Mouse (Mus musculus) liver, embryonic 14.5 days (tissue): ENCODE results near the gene Cd200r4. TPM values are rescaled to one million over a fixed set of nuclear protein-coding genes. Genes with fewer than 3 reads are reported as not detected.
"Not testable (repeated sequence)": the region's sequence is repeated elsewhere in the genome, so short reads cannot be mapped to it uniquely, and the experiment has no call there.

Source experiments
- ATAC-seq: fragments of 200-750 bp; cut with Nextera tagmentation; 2 replicates; pipeline ENCODE4 v1.8.0; 2017; ENCODE audit warnings: moderate number of reproducible peaks, mild to moderate bottlenecking, moderate library complexity; ENCODE audit not compliant: insufficient read depth
- DNase-seq, 3 experiments: peaks; one replicate each; pipeline ENCODE4 v3.0.0-alpha.2; 2012 to 2013; ENCODE audit warnings: low read depth in 3 of 3, low spot score in 3 of 3
- H3K27ac ChIP-seq: fragments of 300-500 bp; sonication (generic); 2 replicates; pipeline ENCODE4 v1.5.1; 2014; ENCODE audit warnings: moderate library complexity, mild to moderate bottlenecking, control low read depth, inconsistent platforms
- H3K27me3 ChIP-seq: fragments of 300-500 bp; sonication (generic); 2 replicates; pipeline ENCODE4 v1.6.1; 2014; ENCODE audit warnings: mild to moderate bottlenecking, low read length, moderate library complexity; ENCODE audit not compliant: control insufficient read depth, insufficient read depth
- H3K36me3 ChIP-seq: fragments of 300-500 bp; sonication (generic); replicated peaks from 2 replicates; pipeline ENCODE4 v1.6.1; 2014; ENCODE audit warnings: low read depth; ENCODE audit not compliant: control insufficient read depth, insufficient read depth
- H3K4me1 ChIP-seq, 2 experiments: fragments of 200-500 bp in 1 of 2; fragments of 300-500 bp in 1 of 2; sonication (generic) in 1 of 2; replicated peaks; 2 replicates each; pipeline ENCODE4 v1.6.1; 2012 to 2014; ENCODE audit warnings: antibody characterized with exemption in 1 of 2, inconsistent platforms in 1 of 2, low read length in 1 of 2; ENCODE audit not compliant: control insufficient read depth in 2 of 2, insufficient read depth in 2 of 2
- H3K4me2 ChIP-seq: fragments of 300-500 bp; sonication (generic); 2 replicates; pipeline ENCODE4 v1.6.1; 2014; ENCODE audit warnings: low read depth, mild to moderate bottlenecking, control low read depth, moderate library complexity
- H3K4me3 ChIP-seq, 2 experiments: fragments of 200-500 bp in 1 of 2; fragments of 300-500 bp in 1 of 2; sonication (generic) in 1 of 2; 2 replicates each; pipeline ENCODE4 v1.5.1; 2012 to 2014; ENCODE audit warnings: low read depth in 2 of 2, low read length in 2 of 2, mild to moderate bottlenecking in 2 of 2, control low read depth in 1 of 2, inconsistent platforms in 1 of 2, moderate library complexity in 1 of 2; ENCODE audit not compliant: insufficient read depth in 1 of 2
- H3K9ac ChIP-seq: fragments of 300-500 bp; sonication (generic); replicated peaks from 2 replicates; pipeline ENCODE4 v1.6.1; 2014; ENCODE audit warnings: mild to moderate bottlenecking, control low read depth, moderate library complexity
- H3K9me3 ChIP-seq: fragments of 300-500 bp; sonication (generic); 2 replicates; pipeline ENCODE4 v1.6.1; 2016; ENCODE audit warnings: low read length, mixed read lengths; ENCODE audit not compliant: control insufficient read depth
- CTCF ChIP-seq: IDR thresholded peaks from 2 replicates; pipeline ENCODE4 v1.5.1; 2016; ENCODE audit warnings: antibody characterized with exemption, low read depth, control low read depth
- EP300 ChIP-seq: IDR thresholded peaks from 2 replicates; pipeline ENCODE4 v1.6.1; 2016; ENCODE audit warnings: antibody characterized with exemption, low read depth
- WGBS: fragments of 180-500 bp; shearing (Covaris S2); extraction: QIAGEN DNeasy Blood & Tissue Kit; methylation state at CpG from one replicate; pipeline ENCODE4 v1.1.7; 2014; ENCODE audit not compliant: insufficient replicate concordance; 5-methylcytosine and 5-hydroxymethylcytosine counted together
- polyA plus RNA-seq, 2 experiments: library from polyadenylated mRNA; depleted of rRNA in 1 of 2; stranded (reverse) in 1 of 2; unstranded in 1 of 2; fragments of >200 nt; fragmentation: Nextera tagmentation in 1 of 2; extraction: Ambion mirVana in 1 of 2; gene quantifications; 2 replicates each; pipeline versions ENCODE4 v1.2.1 to v1.2.3; 2012 to 2014

Cd200r4 gene
- polyA plus RNA-seq, 2 experiments = 0.50 to 0.53 TPM

DNA sequence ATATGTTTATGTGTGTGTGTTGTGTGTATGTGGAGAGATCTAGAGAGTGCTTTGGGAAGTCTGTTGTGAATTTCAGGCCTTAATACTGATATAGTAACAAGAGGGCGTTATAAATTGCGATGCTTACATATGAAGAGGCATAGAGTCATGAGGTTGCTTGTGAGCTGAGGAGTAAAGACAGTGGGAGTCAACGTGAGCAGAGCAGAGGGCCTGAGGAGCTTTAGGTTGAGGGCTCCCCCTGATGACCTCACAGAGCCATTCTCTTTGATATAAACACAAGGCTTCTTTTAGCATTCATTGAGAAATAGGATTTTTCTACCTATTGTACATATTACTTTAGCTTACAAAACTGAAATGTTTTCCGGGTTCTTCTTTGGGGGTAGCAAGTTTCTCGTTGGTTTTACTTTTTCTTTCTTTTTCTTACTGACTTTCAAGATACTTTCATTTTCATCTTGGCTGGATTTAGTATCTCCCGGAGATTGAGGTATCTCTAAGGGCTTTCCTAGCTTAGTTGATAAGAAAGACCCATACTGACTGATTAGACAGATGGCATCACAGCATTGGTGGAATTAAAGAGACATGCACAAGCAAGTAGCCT, 1.0 kb downstream of the Cd200r4 start:
- no peak overlapping the region for H3K4me2 ChIP-seq
- TF ChIP-seq EP300 (no peak), CTCF (no peak)
- H3K4me3 ChIP-seq = no peak overlapping the region
- ATAC-seq (no peak), DNase-seq (no peak)
- H3K4me1 ChIP-seq = no peaks in the 10 kb centered on the region
- H3K9me3 ChIP-seq = no peaks in the 10 kb centered on the region
- WGBS = 55% methylated on average over 6 of the region's 6 CpGs
- no peak overlapping the region for H3K27ac ChIP-seq
- H3K36me3 ChIP-seq = no peaks in the 10 kb centered on the region
- no peak overlapping the region for H3K9ac ChIP-seq
- no peaks in the 10 kb centered on the region for H3K27me3 ChIP-seq

DNA sequence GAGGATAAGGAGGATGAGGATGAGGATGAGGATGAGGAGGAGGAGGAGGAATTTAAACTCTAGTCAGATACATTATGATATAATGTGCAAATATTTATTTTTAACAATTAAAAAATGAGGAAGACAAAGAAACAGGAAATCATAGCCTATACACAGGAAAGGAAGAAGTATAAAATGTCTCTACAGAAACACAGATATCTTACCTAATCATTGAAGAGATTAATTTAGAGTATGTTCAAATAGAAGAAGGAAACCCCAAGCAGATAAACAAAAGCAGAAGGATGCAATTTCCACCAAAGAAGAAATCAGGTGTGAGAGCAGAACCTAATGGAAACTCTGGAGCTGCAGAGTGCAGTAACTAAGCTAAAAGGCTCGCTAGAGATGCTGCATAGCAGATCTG, 6.5 kb downstream of the Cd200r4 start:
- TF ChIP-seq CTCF (no peak), EP300 (no peak)
- H3K9ac ChIP-seq = no peak overlapping the region
- no peaks in the 10 kb centered on the region for H3K9me3 ChIP-seq
- H3K27me3 ChIP-seq = no peaks in the 10 kb centered on the region
- ATAC-seq (no peak), DNase-seq (no peak)
- H3K4me1 ChIP-seq = no peaks in the 10 kb centered on the region
- H3K27ac ChIP-seq = no peak overlapping the region
- 35% methylated on average over 1 of the region's 1 CpGs for WGBS
- no peak overlapping the region for H3K4me3 ChIP-seq
- no peak overlapping the region for H3K4me2 ChIP-seq
- H3K36me3 ChIP-seq = no peaks in the 10 kb centered on the region

DNA sequence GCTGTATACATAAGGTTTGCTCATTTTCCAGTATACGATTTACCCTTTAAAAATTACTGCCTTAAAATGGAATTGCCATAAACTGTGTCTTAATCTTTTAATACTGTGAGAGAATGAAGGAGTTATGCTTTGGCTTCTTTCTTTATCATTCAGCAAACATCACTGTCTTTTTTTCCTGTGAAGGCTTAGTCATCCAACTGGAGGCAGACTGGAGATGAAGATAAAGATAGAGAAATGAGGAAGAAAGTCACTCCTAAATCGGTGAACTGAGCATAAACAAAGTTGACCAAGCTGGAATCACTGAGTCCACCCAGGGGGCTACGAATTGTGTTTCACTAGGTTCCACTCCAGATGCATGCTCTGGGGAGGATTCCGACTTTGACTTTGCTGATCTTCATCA, 9.0 kb downstream of the Cd200r4 start:
- no peaks in the 10 kb centered on the region for H3K27me3 ChIP-seq
- H3K27ac ChIP-seq = no peak overlapping the region
- 27% methylated on average over 4 of the region's 4 CpGs for WGBS
- DNase-seq = no peak
- no peaks in the 10 kb centered on the region for H3K4me1 ChIP-seq
- no peaks in the 10 kb centered on the region for H3K9me3 ChIP-seq
- no peak overlapping the region for H3K4me3 ChIP-seq
- no peaks in the 10 kb centered on the region for H3K36me3 ChIP-seq
- TF ChIP-seq EP300 (no peak), CTCF (no peak)
- no peak overlapping the region for H3K4me2 ChIP-seq
- no peak overlapping the region for H3K9ac ChIP-seq
- no peak for ATAC-seq

DNA sequence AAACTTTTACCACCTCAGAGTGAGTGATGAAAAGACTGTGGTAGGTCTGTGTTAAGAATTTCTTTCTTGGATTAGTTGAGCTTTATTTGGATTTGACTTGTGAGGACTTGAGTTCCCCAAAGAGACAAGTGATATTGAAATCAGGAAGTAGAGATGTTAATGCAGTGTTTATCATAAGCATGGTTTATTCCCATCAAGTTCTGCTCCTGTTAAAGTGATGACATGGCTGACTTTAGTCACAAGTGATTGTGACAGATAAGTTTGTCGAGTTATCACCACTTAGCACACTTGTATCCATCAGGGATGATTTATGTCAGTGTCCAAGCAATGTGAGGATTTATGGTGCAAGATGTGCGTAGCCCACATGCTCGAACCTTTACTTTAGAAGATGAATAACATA, 20.8 kb downstream of the Cd200r4 start:
- Histone ChIP-seq H3K27ac (no peak overlapping the region), H3K4me1 (no peaks in the 10 kb centered on the region), H3K27me3 (no peaks in the 10 kb centered on the region), H3K4me3 (no peak overlapping the region), H3K36me3 (no peaks in the 10 kb centered on the region), H3K9ac (no peak overlapping the region), H3K4me2 (no peak overlapping the region), H3K9me3 (no peaks in the 10 kb centered on the region)
- DNase-seq = no peak
- no peak for ATAC-seq
- no peak for TF ChIP-seq CTCF
- 39% methylated on average over 3 of the region's 3 CpGs for WGBS

DNA sequence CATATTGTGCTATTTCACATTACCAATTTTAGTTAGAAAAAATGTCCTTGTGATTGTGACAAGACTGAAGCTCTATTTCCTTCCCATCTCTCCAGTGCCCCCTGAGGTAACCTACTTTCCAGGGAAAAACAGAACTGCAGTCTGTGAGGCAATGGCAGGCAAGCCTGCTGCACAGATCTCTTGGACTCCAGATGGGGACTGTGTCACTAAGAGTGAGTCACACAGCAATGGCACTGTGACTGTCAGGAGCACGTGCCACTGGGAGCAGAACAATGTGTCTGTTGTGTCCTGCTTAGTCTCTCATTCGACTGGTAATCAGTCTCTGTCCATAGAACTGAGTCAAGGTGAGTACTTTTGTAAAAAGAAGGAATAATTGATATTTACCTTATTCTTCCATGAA, 21.7 kb downstream of the Cd200r4 start:
- H3K36me3 ChIP-seq, H3K4me1 ChIP-seq, H3K4me3 ChIP-seq, H3K27ac ChIP-seq, DNase-seq, H3K27me3 ChIP-seq, H3K9ac ChIP-seq, ATAC-seq, H3K9me3 ChIP-seq, H3K4me2 ChIP-seq: not testable (repeated sequence)
- WGBS = 34% methylated on average over 2 of the region's 2 CpGs

DNA sequence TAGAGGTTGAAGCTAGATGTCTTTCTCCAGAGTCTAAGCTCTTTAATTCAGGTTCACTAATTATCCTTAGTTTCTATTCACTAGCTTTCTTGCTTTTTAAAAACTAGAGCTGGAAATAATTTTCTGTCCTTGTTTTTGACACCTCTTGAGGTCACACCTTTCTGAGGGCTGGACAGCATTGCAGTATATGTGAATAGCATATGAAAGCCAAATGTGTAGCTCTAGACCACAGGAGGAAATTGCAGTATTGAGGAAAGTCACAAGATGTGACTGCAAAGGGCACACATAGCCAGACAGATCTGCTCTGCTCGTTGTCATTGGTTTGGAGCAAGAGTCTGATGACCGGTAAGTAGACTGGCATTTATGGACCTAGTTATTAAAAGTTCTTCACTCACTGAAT, 55.3 kb downstream of the Cd200r4 start, which contains the start of gene Cd200r2:
Gene Cd200r2, plus strand, starts transcription at position 301 of the 400 bp plus-strand sequence.
- no peak for TF ChIP-seq CTCF
- TF ChIP-seq EP300 = no peak
- no peak for ATAC-seq
- Histone ChIP-seq H3K4me3 (no peak within 1 kb of the TSS), H3K27me3 (no peaks in the 10 kb centered on the region), H3K9ac (no peak within 1 kb of the TSS), H3K4me2 (no peak within 1 kb of the TSS), H3K9me3 (no peaks in the 10 kb centered on the region), H3K36me3 (no peaks in the 10 kb centered on the region), H3K4me1 (no peaks in the 10 kb centered on the region), H3K27ac (no peak within 1 kb of the TSS)
- 64% methylated on average over 2 of the region's 2 CpGs for WGBS
- DNase-seq = no peak
